Mouse (Mus musculus) heart, embryonic 15.5 days (tissue): ENCODE data around the gene Ptpn4. TPM values are rescaled to one million over a fixed set of nuclear protein-coding genes. Genes with fewer than 3 reads are reported as not detected.

Experiments
- ATAC-seq: fragments of 200-750 bp; cut with Nextera tagmentation; replicated peaks from 2 replicates; pipeline ENCODE4 v1.8.0; 2017; ENCODE audit warnings: low read depth, moderate TSS enrichment; ENCODE audit not compliant: insufficient number of reproducible peaks, insufficient read depth, low FRiP score
- H3K27ac ChIP-seq: fragments of 300-500 bp; sonication (generic); 2 replicates; pipeline ENCODE4 v1.5.1; 2015; ENCODE audit warnings: mild to moderate bottlenecking, inconsistent platforms
- H3K27me3 ChIP-seq: fragments of 300-500 bp; sonication (generic); 2 replicates; pipeline ENCODE4 v1.6.1; 2015; ENCODE audit warnings: inconsistent platforms
- H3K36me3 ChIP-seq: fragments of 300-500 bp; sonication (generic); 2 replicates; pipeline ENCODE4 v1.6.1; 2015; ENCODE audit warnings: mild to moderate bottlenecking, inconsistent platforms
- H3K4me1 ChIP-seq: fragments of 300-500 bp; sonication (generic); replicated peaks from 2 replicates; pipeline ENCODE4 v1.6.1; 2015; ENCODE audit warnings: inconsistent platforms
- H3K4me2 ChIP-seq: fragments of 300-500 bp; sonication (generic); 2 replicates; pipeline ENCODE4 v1.6.1; 2015; ENCODE audit warnings: inconsistent platforms, mild to moderate bottlenecking, moderate library complexity
- H3K4me3 ChIP-seq: fragments of 300-500 bp; sonication (generic); 2 replicates; pipeline ENCODE4 v1.5.1; 2015; ENCODE audit warnings: mild to moderate bottlenecking, inconsistent platforms
- H3K9ac ChIP-seq: fragments of 300-500 bp; sonication (generic); 2 replicates; pipeline ENCODE4 v1.6.1; 2015; ENCODE audit warnings: mild to moderate bottlenecking, inconsistent platforms
- H3K9me3 ChIP-seq: fragments of 300-500 bp; sonication (generic); replicated peaks from 2 replicates; pipeline ENCODE4 v1.6.1; 2016; ENCODE audit warnings: inconsistent platforms
- WGBS: fragments of 180-500 bp; shearing (Covaris S2); methylation state at CpG from one replicate; pipeline ENCODE4 v1.1.7; 2015; ENCODE audit warnings: mixed read lengths; 5-methylcytosine and 5-hydroxymethylcytosine counted together
- polyA plus RNA-seq: library from polyadenylated mRNA; unstranded; fragments of >200 nt; fragmentation: Nextera tagmentation; extraction: Ambion mirVana; gene quantifications from 2 replicates; pipeline ENCODE4 v1.2.1, GENCODE M21; 2015

Ptpn4 gene
- 4.2 and 5.6 TPM in 2 replicates for polyA plus RNA-seq

GRCm38 (mm10) chr1:119837035-119837751, at the start of gene Ptpn4:
Gene Ptpn4 (minus strand): TSS chr1:119837613.
- H3K4me3 ChIP-seq, result peak within 1 kb of the TSS; percentile 87
- H3K4me1 ChIP-seq, result peaks cover 6% of the 10 kb centered on the region
- no peaks in the 10 kb centered on the region for H3K9me3 ChIP-seq
- under 1% methylated on average over 79 of the region's 79 CpGs for WGBS
- peak; percentile 99 for ATAC-seq
- peak within 1 kb of the TSS; percentile 87 for H3K9ac ChIP-seq
- no peaks in the 10 kb centered on the region for H3K36me3 ChIP-seq
- peak within 1 kb of the TSS; percentile 91 for H3K27ac ChIP-seq
- peak within 1 kb of the TSS; percentile 75 for H3K4me2 ChIP-seq
- H3K27me3 ChIP-seq, result no peaks in the 10 kb centered on the region

- ATAC-seq, result no peak
- H3K27ac ChIP-seq, result no peak overlapping the region
- no peak overlapping the region for H3K9ac ChIP-seq
- H3K4me2 ChIP-seq, result peak overlapping the region; percentile 16
- H3K9me3 ChIP-seq, result no peaks in the 10 kb centered on the region
- no peak overlapping the region for H3K4me3 ChIP-seq
- no peaks in the 10 kb centered on the region for H3K27me3 ChIP-seq
- 35% methylated on average over 7 of the region's 7 CpGs for WGBS
- H3K36me3 ChIP-seq, result no peaks in the 10 kb centered on the region
- peaks cover 8% of the 10 kb centered on the region; the same call in 1 of the 2 replicates for H3K4me1 ChIP-seq
Measured at GRCm38 (mm10) chr1:119886320-119886719, 48.9 kb upstream of the Ptpn4 start.

- 78% methylated on average over 3 of the region's 3 CpGs for WGBS
Measured at GRCm38 (mm10) chr1:119884272-119884671, 46.9 kb upstream of the Ptpn4 start.

GRCm38 (mm10) chr1:119878909-119879308, 41.5 kb upstream of the Ptpn4 start:
- no peak overlapping the region for H3K27ac ChIP-seq
- WGBS, result 74% methylated on average over 7 of the region's 7 CpGs
- H3K4me3 ChIP-seq, result no peak overlapping the region
- ATAC-seq, result no peak
- no peaks in the 10 kb centered on the region for H3K36me3 ChIP-seq
- H3K9me3 ChIP-seq, result no peaks in the 10 kb centered on the region
- H3K4me1 ChIP-seq, result no peaks in the 10 kb centered on the region
- no peak overlapping the region for H3K4me2 ChIP-seq
- no peak overlapping the region for H3K9ac ChIP-seq
- H3K27me3 ChIP-seq, result no peaks in the 10 kb centered on the region

More at GRCm38 (mm10) chr1:119884272-119884671, 46.9 kb upstream of the Ptpn4 start:
- no peak overlapping the region for H3K4me2 ChIP-seq
- H3K36me3 ChIP-seq, result no peaks in the 10 kb centered on the region
- no peak overlapping the region for H3K9ac ChIP-seq
- no peaks in the 10 kb centered on the region for H3K27me3 ChIP-seq
- ATAC-seq, result no peak
- H3K4me1 ChIP-seq, result peaks cover 8% of the 10 kb centered on the region; the same call in 1 of the 2 replicates
- no peak overlapping the region for H3K4me3 ChIP-seq
- no peaks in the 10 kb centered on the region for H3K9me3 ChIP-seq
- H3K27ac ChIP-seq, result no peak overlapping the region

- H3K27ac ChIP-seq, result no peak overlapping the region
- ATAC-seq, result no peak
- no peak overlapping the region for H3K4me3 ChIP-seq
- H3K27me3 ChIP-seq, result no peaks in the 10 kb centered on the region
- no peak overlapping the region for H3K9ac ChIP-seq
- H3K36me3 ChIP-seq, result no peaks in the 10 kb centered on the region
- H3K4me1 ChIP-seq, result no peaks in the 10 kb centered on the region
- no peak overlapping the region for H3K4me2 ChIP-seq
- WGBS, result 83% methylated on average over 4 of the region's 4 CpGs
- no peaks in the 10 kb centered on the region; the same call in 1 of the 2 replicates for H3K9me3 ChIP-seq
Measured at GRCm38 (mm10) chr1:119877469-119877868, 40.1 kb upstream of the Ptpn4 start.

GRCm38 (mm10) chr1:119868395-119869161, 31.2 kb upstream of the Ptpn4 start:
- no peaks in the 10 kb centered on the region for H3K36me3 ChIP-seq
- H3K4me3 ChIP-seq, result no peak overlapping the region
- H3K4me2 ChIP-seq, result no peak overlapping the region
- no peaks in the 10 kb centered on the region for H3K4me1 ChIP-seq
- no peaks in the 10 kb centered on the region for H3K27me3 ChIP-seq
- H3K27ac ChIP-seq, result peak overlapping the region; percentile 31; the same call in 1 of the 2 replicates
- WGBS, result 60% methylated on average over 13 of the region's 13 CpGs
- H3K9ac ChIP-seq, result no peak overlapping the region
- no peaks in the 10 kb centered on the region; the same call in 1 of the 2 replicates for H3K9me3 ChIP-seq
- peak; percentile 35; the same call in 1 of the 2 replicates for ATAC-seq

GRCm38 (mm10) chr1:119867300-119867699, 29.9 kb upstream of the Ptpn4 start:
- no peak overlapping the region for H3K9ac ChIP-seq
- H3K27ac ChIP-seq, result no peak overlapping the region
- H3K4me3 ChIP-seq, result no peak overlapping the region
- WGBS, result 70% methylated on average over 2 of the region's 2 CpGs
- no peak overlapping the region for H3K4me2 ChIP-seq
- no peaks in the 10 kb centered on the region for H3K4me1 ChIP-seq
- H3K27me3 ChIP-seq, result no peaks in the 10 kb centered on the region
- no peaks in the 10 kb centered on the region for H3K9me3 ChIP-seq
- H3K36me3 ChIP-seq, result no peaks in the 10 kb centered on the region
- no peak for ATAC-seq

GRCm38 (mm10) chr1:119865311-119865710, 27.9 kb upstream of the Ptpn4 start:
- Histone ChIP-seq H3K4me1 (no peaks in the 10 kb centered on the region), H3K9ac (no peak overlapping the region), H3K27ac (no peak overlapping the region), H3K9me3 (no peaks in the 10 kb centered on the region), H3K27me3 (no peaks in the 10 kb centered on the region), H3K4me2 (no peak overlapping the region), H3K4me3 (no peak overlapping the region), H3K36me3 (no peaks in the 10 kb centered on the region)
- 76% methylated on average over 6 of the region's 6 CpGs for WGBS
- no peak for ATAC-seq

- no peaks in the 10 kb centered on the region for H3K9me3 ChIP-seq
- H3K36me3 ChIP-seq, result no peaks in the 10 kb centered on the region
- no peaks in the 10 kb centered on the region for H3K27me3 ChIP-seq
- no peak overlapping the region for H3K4me3 ChIP-seq
- no peak overlapping the region for H3K4me2 ChIP-seq
- H3K4me1 ChIP-seq, result no peaks in the 10 kb centered on the region
- H3K27ac ChIP-seq, result no peak overlapping the region
- no peak for ATAC-seq
- H3K9ac ChIP-seq, result no peak overlapping the region
- WGBS, result 64% methylated on average over 7 of the region's 7 CpGs
Measured at GRCm38 (mm10) chr1:119863507-119864296, 26.3 kb upstream of the Ptpn4 start.

- H3K36me3 ChIP-seq, result no peaks in the 10 kb centered on the region
- 75% methylated on average over 5 of the region's 5 CpGs for WGBS
- no peak overlapping the region for H3K4me3 ChIP-seq
- H3K9ac ChIP-seq, result no peak overlapping the region
- H3K27ac ChIP-seq, result no peak overlapping the region
- no peak overlapping the region for H3K4me2 ChIP-seq
- no peaks in the 10 kb centered on the region for H3K27me3 ChIP-seq
- no peaks in the 10 kb centered on the region for H3K9me3 ChIP-seq
- no peaks in the 10 kb centered on the region for H3K4me1 ChIP-seq
- ATAC-seq, result no peak
Measured at GRCm38 (mm10) chr1:119859566-119859965, 22.2 kb upstream of the Ptpn4 start.

- H3K9ac ChIP-seq, result no peak overlapping the region
- no peak overlapping the region for H3K4me3 ChIP-seq
- H3K4me1 ChIP-seq, result no peaks in the 10 kb centered on the region
- no peak overlapping the region for H3K27ac ChIP-seq
- no peaks in the 10 kb centered on the region for H3K36me3 ChIP-seq
- H3K27me3 ChIP-seq, result no peaks in the 10 kb centered on the region
- no peaks in the 10 kb centered on the region for H3K9me3 ChIP-seq
- H3K4me2 ChIP-seq, result no peak overlapping the region
- ATAC-seq, result no peak
- 87% methylated on average over 5 of the region's 5 CpGs for WGBS
Measured at GRCm38 (mm10) chr1:119852980-119853379, 15.6 kb upstream of the Ptpn4 start.
